Mouse (Mus musculus) E14TG2a.4 (cell line): ENCODE data around the gene Gpatch3.

Experiments
- CTCF ChIP-seq: conservative IDR thresholded peaks from 2 replicates; pipeline ENCODE4 v1.5.1; 2014; ENCODE audit warnings: low read length
- NANOG ChIP-seq: IDR thresholded peaks from 2 replicates; pipeline ENCODE4 v1.6.1; 2014; ENCODE audit warnings: borderline replicate concordance, low read length, mixed read lengths

GRCm38 (mm10) chr4:133532777-133533176 is 41.8 kb upstream of the Gpatch3 start:
- no peak for TF ChIP-seq CTCF
- no peak for TF ChIP-seq NANOG
